Mouse (Mus musculus): Measurements from ENCODE around the gene Tnrc6b. TPM values are rescaled to one million over a fixed set of nuclear protein-coding genes. Genes with fewer than 3 reads are reported as not detected.

Gene Tnrc6b
- polyA plus RNA-seq, 1 experiment from 2014 or later: 9.6 TPM

GRCm38 (mm10) chr15:80697564-80697963 is 13.5 kb upstream of the Tnrc6b start:
- DNase-seq (no peak), ATAC-seq (no peak; the same call in 1 of the 2 replicates)
- TF ChIP-seq EP300 (IDR thresholded peaks at IDR 0.05; ENCODE audit: low read depth): no peak
- TF ChIP-seq CTCF (IDR thresholded peaks at IDR 0.05; ENCODE audit: low read depth): no peak
- Histone ChIP-seq H3K9me3 (ENCODE audit: low read length) (no peaks in the 10 kb centered on the region), H3K4me3 (ENCODE audit: low read depth, low read length) (no peak overlapping the region), H3K4me1 (ENCODE audit: insufficient read depth) (0 out of 2 replicates have a peak, but pooled peaks cover 3% of the 10 kb centered on the region), H3K27ac (ENCODE audit: low read depth) (no peak overlapping the region), H3K36me3 (replicated peaks; ENCODE audit: insufficient read depth, low read length) (no peaks in the 10 kb centered on the region), H3K9ac (replicated peaks) (no peak overlapping the region), H3K4me2 (ENCODE audit: low read depth, low read length) (no peak overlapping the region), H3K27me3 (ENCODE audit: insufficient read depth, low read length) (no peaks in the 10 kb centered on the region)
- 25% methylated on average over 5 of the region's 5 CpGs for WGBS (ENCODE audit: insufficient replicate concordance)

GRCm38 (mm10) chr15:80701481-80702257 is 9.4 kb upstream of the Tnrc6b start:
- no peak overlapping the region for H3K4me3 ChIP-seq (ENCODE audit: low read depth, low read length)
- 64% methylated on average over 8 of the region's 8 CpGs for WGBS (ENCODE audit: insufficient replicate concordance)
- no peak overlapping the region for H3K4me2 ChIP-seq (ENCODE audit: low read depth, low read length)
- DNase-seq (no peak), ATAC-seq (no peak)
- no peaks in the 10 kb centered on the region for H3K9me3 ChIP-seq (ENCODE audit: low read length)
- H3K27me3 ChIP-seq (ENCODE audit: insufficient read depth, low read length): no peaks in the 10 kb centered on the region
- H3K27ac ChIP-seq (ENCODE audit: low read depth): no peak overlapping the region
- TF ChIP-seq CTCF (IDR thresholded peaks at IDR 0.05; ENCODE audit: low read depth) (no peak), EP300 (IDR thresholded peaks at IDR 0.05; ENCODE audit: low read depth) (no peak)
- no peak overlapping the region for H3K9ac ChIP-seq (replicated peaks)
- peaks cover 6% of the 10 kb centered on the region for H3K4me1 ChIP-seq (ENCODE audit: insufficient read depth)
- no peaks in the 10 kb centered on the region for H3K36me3 ChIP-seq (replicated peaks; ENCODE audit: insufficient read depth, low read length)

GRCm38 (mm10) chr15:80702910-80703309 is 8.2 kb upstream of the Tnrc6b start:
- no peak overlapping the region for H3K27ac ChIP-seq (ENCODE audit: low read depth)
- peaks cover 17% of the 10 kb centered on the region for H3K4me1 ChIP-seq (ENCODE audit: insufficient read depth)
- no peaks in the 10 kb centered on the region for H3K27me3 ChIP-seq (ENCODE audit: insufficient read depth, low read length)
- H3K9me3 ChIP-seq (ENCODE audit: low read length): no peaks in the 10 kb centered on the region
- no peak overlapping the region for H3K4me3 ChIP-seq (ENCODE audit: low read depth, low read length)
- ATAC-seq (no peak), DNase-seq (no peak)
- H3K9ac ChIP-seq (replicated peaks): no peak overlapping the region
- TF ChIP-seq CTCF (IDR thresholded peaks at IDR 0.05; ENCODE audit: low read depth): no peak
- no peak for TF ChIP-seq EP300 (IDR thresholded peaks at IDR 0.05; ENCODE audit: low read depth)
- H3K36me3 ChIP-seq (replicated peaks; ENCODE audit: insufficient read depth, low read length): no peaks in the 10 kb centered on the region
- WGBS (ENCODE audit: insufficient replicate concordance): 72% methylated on average over 5 of the region's 5 CpGs
- H3K4me2 ChIP-seq (ENCODE audit: low read depth, low read length): no peak overlapping the region

- H3K27me3 ChIP-seq (ENCODE audit: insufficient read depth, low read length): no peaks in the 10 kb centered on the region
- no peak overlapping the region for H3K27ac ChIP-seq (ENCODE audit: low read depth)
- TF ChIP-seq CTCF (IDR thresholded peaks at IDR 0.05; ENCODE audit: low read depth) (no peak), EP300 (IDR thresholded peaks at IDR 0.05; ENCODE audit: low read depth) (no peak)
- DNase-seq: no peak
- 79% methylated on average over 2 of the region's 2 CpGs for WGBS (ENCODE audit: insufficient replicate concordance)
- H3K36me3 ChIP-seq (replicated peaks; ENCODE audit: insufficient read depth, low read length): no peaks in the 10 kb centered on the region
- no peak for ATAC-seq
- no peak overlapping the region for H3K4me3 ChIP-seq (ENCODE audit: low read depth, low read length)
- no peak overlapping the region for H3K4me2 ChIP-seq (ENCODE audit: low read depth, low read length)
- H3K9me3 ChIP-seq (ENCODE audit: low read length): no peaks in the 10 kb centered on the region
- H3K9ac ChIP-seq (replicated peaks): no peak overlapping the region
- H3K4me1 ChIP-seq (ENCODE audit: insufficient read depth): peaks cover 17% of the 10 kb centered on the region
These were observed 7.6 kb upstream of the Tnrc6b start for GRCm38 (mm10) chr15:80703495-80703894.

GRCm38 (mm10) chr15:80704267-80704666 is 6.8 kb upstream of the Tnrc6b start:
- Histone ChIP-seq H3K9ac (replicated peaks) (no peak overlapping the region), H3K36me3 (replicated peaks; ENCODE audit: insufficient read depth, low read length) (no peaks in the 10 kb centered on the region), H3K27me3 (ENCODE audit: insufficient read depth, low read length) (no peaks in the 10 kb centered on the region), H3K9me3 (ENCODE audit: low read length) (no peaks in the 10 kb centered on the region), H3K4me3 (ENCODE audit: low read depth, low read length) (no peak overlapping the region), H3K4me1 (ENCODE audit: insufficient read depth) (peaks cover 18% of the 10 kb centered on the region), H3K4me2 (ENCODE audit: low read depth, low read length) (no peak overlapping the region), H3K27ac (ENCODE audit: low read depth) (no peak overlapping the region)
- peak; percentile 88 for ATAC-seq
- DNase-seq: peak; percentile 88
- TF ChIP-seq CTCF (IDR thresholded peaks at IDR 0.05; ENCODE audit: low read depth): peak; percentile 97
- no peak for TF ChIP-seq EP300 (IDR thresholded peaks at IDR 0.05; ENCODE audit: low read depth)
- WGBS (ENCODE audit: insufficient replicate concordance): 6% methylated on average over 7 of the region's 7 CpGs

- TF ChIP-seq EP300 (IDR thresholded peaks at IDR 0.05; ENCODE audit: low read depth): no peak
- peak; percentile 96 for TF ChIP-seq CTCF (IDR thresholded peaks at IDR 0.05; ENCODE audit: low read depth)
- H3K9me3 ChIP-seq (ENCODE audit: low read length): no peaks in the 10 kb centered on the region
- peaks cover 25% of the 10 kb centered on the region for H3K4me1 ChIP-seq (ENCODE audit: insufficient read depth)
- 27% methylated on average over 18 of the region's 18 CpGs for WGBS (ENCODE audit: insufficient replicate concordance)
- peak; percentile 89 for DNase-seq
- H3K27me3 ChIP-seq (ENCODE audit: insufficient read depth, low read length): no peaks in the 10 kb centered on the region
- no peak for ATAC-seq
- H3K36me3 ChIP-seq (replicated peaks; ENCODE audit: insufficient read depth, low read length): no peaks in the 10 kb centered on the region
- H3K27ac ChIP-seq (ENCODE audit: low read depth): peak overlapping the region; percentile 72
- peak overlapping the region; percentile 89 for H3K4me2 ChIP-seq (ENCODE audit: low read depth, low read length)
- H3K9ac ChIP-seq (replicated peaks): peak overlapping the region; percentile 38; the same call in 1 of the 2 replicates
- H3K4me3 ChIP-seq (ENCODE audit: low read depth, low read length): peak overlapping the region; percentile 49
These were observed 5.1 kb upstream of the Tnrc6b start for GRCm38 (mm10) chr15:80705828-80706549.
